Mouse (Mus musculus): ENCODE results near the gene Sin3b. TPM values are rescaled to one million over a fixed set of nuclear protein-coding genes. Genes with fewer than 3 reads are reported as not detected.
A peak's percentile ranks its signal among the peaks of the same experiment; 100 is the strongest.

Sin3b gene
- polyA plus RNA-seq, 1 experiment from 2014 or later: 175 TPM

DNA sequence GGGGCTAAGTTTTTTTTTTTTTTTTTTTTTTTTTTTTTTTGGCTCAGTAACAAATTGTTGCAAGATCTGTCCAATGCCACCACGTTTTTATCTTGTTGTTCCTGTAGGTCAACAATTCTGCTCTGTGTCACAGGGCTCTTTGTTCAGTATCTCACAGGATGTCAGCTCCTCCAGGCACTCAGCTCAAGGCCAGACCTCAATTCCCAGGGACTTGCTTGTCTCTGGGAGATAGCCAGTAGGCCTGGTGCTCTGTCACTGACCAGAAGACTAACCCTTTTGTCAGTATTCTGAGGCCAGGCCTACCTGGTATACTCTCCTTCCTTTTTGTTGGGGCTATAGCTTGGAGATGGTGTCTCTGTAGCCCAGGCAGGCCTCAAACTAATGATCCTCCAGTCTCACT, 2.5 kb upstream of the Sin3b start:
- Histone ChIP-seq H3K9me3 (no peaks in the 10 kb centered on the region), H3K27ac (no peak overlapping the region), H3K27me3 (ENCODE audit: insufficient read depth, poor library complexity, severe bottlenecking) (no peaks in the 10 kb centered on the region), H3K36me3 (peaks cover 10% of the 10 kb centered on the region), H3K4me3 (no peak overlapping the region), H3K4me1 (replicated peaks) (peaks cover 13% of the 10 kb centered on the region)
- 40% methylated on average over 1 of the region's 1 CpGs for WGBS
- DNase-seq (ENCODE audit: low spot score): no peak

DNA sequence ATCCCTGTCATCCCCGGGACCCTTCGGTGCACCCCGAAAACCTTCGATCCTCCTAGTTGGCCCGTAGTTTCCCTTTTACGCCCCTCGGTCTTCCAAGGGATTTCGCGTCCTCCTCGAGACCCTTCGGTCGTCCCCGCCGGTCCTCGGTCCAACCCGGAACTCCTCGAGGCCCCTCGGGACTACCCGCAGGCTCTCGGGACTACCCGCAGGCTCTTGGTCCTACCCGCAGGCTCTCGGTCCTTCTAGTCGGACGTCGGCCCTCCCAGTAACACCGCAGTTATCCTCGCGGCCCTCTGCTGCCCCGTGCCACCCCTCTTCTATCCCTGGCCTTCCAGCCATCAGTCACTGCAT, 541 bp downstream of the Sin3b start:
- peak overlapping the region; percentile 94 for H3K4me3 ChIP-seq
- no peaks in the 10 kb centered on the region for H3K9me3 ChIP-seq
- peak overlapping the region; percentile 97 for H3K27ac ChIP-seq
- H3K27me3 ChIP-seq (ENCODE audit: insufficient read depth, poor library complexity, severe bottlenecking): no peaks in the 10 kb centered on the region
- under 1% methylated on average over 30 of the region's 30 CpGs for WGBS
- peaks cover 41% of the 10 kb centered on the region for H3K36me3 ChIP-seq
- peaks cover 13% of the 10 kb centered on the region for H3K4me1 ChIP-seq (replicated peaks)
- peak; percentile 24 for DNase-seq (ENCODE audit: low spot score)

DNA sequence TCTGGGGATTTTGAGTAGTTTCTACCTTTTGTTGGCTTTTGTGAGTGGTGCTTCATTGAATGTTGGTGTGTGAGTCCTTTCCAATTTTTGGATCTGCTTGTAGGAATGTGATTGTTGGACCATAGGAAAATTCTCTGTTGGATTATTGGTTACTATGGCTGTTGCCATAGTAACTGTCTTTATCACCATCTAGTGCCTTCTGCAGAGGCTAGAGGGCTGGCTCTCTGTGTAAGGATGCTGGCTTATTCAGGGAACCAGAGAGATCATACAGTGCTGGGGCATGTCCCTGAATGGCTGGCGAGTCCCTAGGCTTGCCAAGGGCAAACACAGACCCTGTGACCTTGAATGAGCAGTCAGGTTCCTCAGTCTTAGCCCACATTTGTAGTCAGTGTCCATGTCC, 5.6 kb downstream of the Sin3b start:
- Histone ChIP-seq H3K4me1 (replicated peaks) (peaks cover 12% of the 10 kb centered on the region), H3K4me3 (no peak overlapping the region), H3K27me3 (ENCODE audit: insufficient read depth, poor library complexity, severe bottlenecking) (no peaks in the 10 kb centered on the region), H3K9me3 (no peaks in the 10 kb centered on the region), H3K27ac (no peak overlapping the region), H3K36me3 (peaks cover 88% of the 10 kb centered on the region)
- WGBS: 96% methylated on average over 1 of the region's 1 CpGs
- DNase-seq (ENCODE audit: low spot score): no peak

DNA sequence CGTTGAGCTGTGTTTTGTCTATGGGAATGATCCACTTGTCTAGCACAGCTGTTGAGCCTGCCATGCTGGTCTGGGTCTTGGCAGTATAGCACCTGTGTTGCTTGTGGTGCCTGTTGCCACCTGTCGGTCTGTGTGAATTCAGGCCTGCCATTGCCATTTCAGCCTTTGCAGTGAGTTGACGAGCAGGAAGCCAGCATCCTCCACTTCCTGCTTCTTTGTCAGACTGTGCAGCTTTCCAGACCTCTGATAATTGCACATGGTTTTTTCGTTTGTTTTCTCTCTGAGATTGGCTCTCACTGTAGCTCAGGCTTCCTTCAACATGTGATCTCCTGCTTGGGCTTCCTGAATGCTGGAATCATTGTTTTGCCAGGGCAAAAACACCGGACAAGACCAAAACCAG, 11.9 kb downstream of the Sin3b start:
- no peak overlapping the region for H3K4me3 ChIP-seq
- H3K4me1 ChIP-seq (replicated peaks): no peaks in the 10 kb centered on the region
- peaks cover 99% of the 10 kb centered on the region for H3K36me3 ChIP-seq
- 94% methylated on average over 5 of the region's 5 CpGs for WGBS
- no peak overlapping the region for H3K27ac ChIP-seq
- DNase-seq (ENCODE audit: low spot score): no peak
- no peaks in the 10 kb centered on the region for H3K27me3 ChIP-seq (ENCODE audit: insufficient read depth, poor library complexity, severe bottlenecking)
- H3K9me3 ChIP-seq: no peaks in the 10 kb centered on the region

DNA sequence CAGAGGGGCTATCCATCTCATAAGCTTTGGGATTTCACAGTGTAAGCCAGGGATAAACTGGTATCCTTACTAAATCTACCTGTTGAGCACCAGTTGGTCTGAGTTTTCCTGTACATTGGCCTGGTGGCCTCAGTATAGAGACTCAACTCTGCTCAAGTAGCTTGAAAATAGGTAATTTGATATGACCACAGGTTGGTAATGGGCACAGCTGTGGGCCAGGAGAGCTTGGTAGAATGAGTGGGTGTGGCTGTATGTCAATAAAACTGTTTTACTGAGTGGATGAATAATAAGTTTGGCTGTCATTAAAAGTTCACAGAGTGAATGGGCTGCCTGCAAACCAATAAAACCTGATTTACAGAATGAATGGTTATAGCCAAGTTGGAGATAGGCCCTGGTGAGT, 13.8 kb downstream of the Sin3b start:
- Histone ChIP-seq H3K27ac (no peak overlapping the region), H3K4me3 (no peak overlapping the region), H3K9me3 (no peaks in the 10 kb centered on the region), H3K27me3 (ENCODE audit: insufficient read depth, poor library complexity, severe bottlenecking) (no peaks in the 10 kb centered on the region), H3K4me1 (replicated peaks) (no peaks in the 10 kb centered on the region), H3K36me3 (peaks cover 99% of the 10 kb centered on the region)
- no peak for DNase-seq (ENCODE audit: low spot score)

DNA sequence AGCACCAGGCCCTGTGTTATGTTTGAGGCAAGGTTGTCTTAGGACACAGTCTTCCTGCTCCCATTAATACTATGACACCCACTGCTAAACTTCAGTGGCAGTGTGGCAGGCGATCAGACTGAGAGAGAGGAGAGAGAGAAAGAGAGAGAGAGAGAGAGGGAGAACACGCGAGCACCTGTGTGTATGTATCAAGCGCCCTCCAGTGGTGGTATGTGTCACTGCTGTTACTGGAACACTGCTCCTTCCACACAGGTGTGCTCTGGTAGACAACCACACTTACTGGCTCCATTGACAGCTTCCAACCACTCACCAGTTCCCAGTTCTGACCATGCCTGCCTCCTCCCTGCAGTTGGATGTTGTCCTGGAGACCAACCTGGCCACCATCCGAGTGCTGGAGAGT, 23.0 kb downstream of the Sin3b start:
- Histone ChIP-seq H3K27me3 (ENCODE audit: insufficient read depth, poor library complexity, severe bottlenecking) (no peaks in the 10 kb centered on the region), H3K36me3 (peaks cover 100% of the 10 kb centered on the region), H3K27ac (no peak overlapping the region), H3K4me1 (replicated peaks) (no peaks in the 10 kb centered on the region), H3K9me3 (no peaks in the 10 kb centered on the region), H3K4me3 (no peak overlapping the region)
- 61% methylated on average over 5 of the region's 5 CpGs for WGBS
- peak; percentile 28 for DNase-seq (ENCODE audit: low spot score)

DNA sequence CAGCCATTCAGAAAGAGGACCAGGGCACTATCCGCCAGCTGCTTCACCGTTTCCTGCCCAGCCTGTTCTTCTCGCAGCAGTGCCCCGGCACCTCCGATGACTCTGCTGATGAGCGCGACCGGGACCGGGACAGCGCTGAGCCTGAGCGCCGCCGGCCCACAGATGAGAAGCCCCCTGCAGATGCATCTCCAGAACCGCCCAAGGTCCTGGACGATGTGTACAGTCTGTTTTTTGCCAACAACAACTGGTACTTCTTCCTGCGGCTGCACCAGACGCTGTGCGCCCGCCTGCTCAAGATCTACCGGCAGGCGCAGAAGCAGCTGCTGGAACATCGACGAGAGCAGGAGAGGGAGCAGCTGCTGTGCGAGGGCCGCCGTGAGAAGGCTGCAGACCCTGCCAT, 26.8 kb downstream of the Sin3b start:
- no peak overlapping the region for H3K27ac ChIP-seq
- H3K4me1 ChIP-seq (replicated peaks): no peaks in the 10 kb centered on the region
- H3K27me3 ChIP-seq (ENCODE audit: insufficient read depth, poor library complexity, severe bottlenecking): no peaks in the 10 kb centered on the region
- WGBS: 94% methylated on average over 26 of the region's 26 CpGs
- no peak for DNase-seq (ENCODE audit: low spot score)
- H3K4me3 ChIP-seq: no peak overlapping the region
- no peaks in the 10 kb centered on the region for H3K9me3 ChIP-seq
- H3K36me3 ChIP-seq: peaks cover 99% of the 10 kb centered on the region

DNA sequence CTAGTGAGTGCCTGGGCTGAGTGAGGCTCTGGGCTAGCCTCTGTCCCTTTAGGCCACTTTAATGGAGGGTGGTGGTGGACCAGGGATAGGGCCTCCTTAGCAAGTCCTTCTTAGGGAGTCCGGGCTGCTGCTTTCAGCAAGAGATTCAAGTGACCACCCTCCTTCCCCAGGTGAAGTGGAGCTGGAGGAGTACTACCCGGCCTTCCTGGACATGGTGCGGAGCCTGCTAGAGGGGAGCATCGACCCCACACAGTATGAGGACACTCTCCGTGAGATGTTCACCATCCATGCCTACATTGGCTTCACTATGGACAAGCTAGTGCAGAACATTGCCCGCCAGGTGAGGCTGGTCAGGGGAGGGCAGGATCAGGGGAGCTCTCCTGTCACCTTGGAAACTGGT, 27.2 kb downstream of the Sin3b start:
- H3K4me3 ChIP-seq: no peak overlapping the region
- H3K27me3 ChIP-seq (ENCODE audit: insufficient read depth, poor library complexity, severe bottlenecking): no peaks in the 10 kb centered on the region
- H3K36me3 ChIP-seq: peaks cover 96% of the 10 kb centered on the region
- no peak for DNase-seq (ENCODE audit: low spot score)
- no peaks in the 10 kb centered on the region for H3K9me3 ChIP-seq
- H3K4me1 ChIP-seq (replicated peaks): no peaks in the 10 kb centered on the region
- 94% methylated on average over 6 of the region's 6 CpGs for WGBS
- no peak overlapping the region for H3K27ac ChIP-seq

DNA sequence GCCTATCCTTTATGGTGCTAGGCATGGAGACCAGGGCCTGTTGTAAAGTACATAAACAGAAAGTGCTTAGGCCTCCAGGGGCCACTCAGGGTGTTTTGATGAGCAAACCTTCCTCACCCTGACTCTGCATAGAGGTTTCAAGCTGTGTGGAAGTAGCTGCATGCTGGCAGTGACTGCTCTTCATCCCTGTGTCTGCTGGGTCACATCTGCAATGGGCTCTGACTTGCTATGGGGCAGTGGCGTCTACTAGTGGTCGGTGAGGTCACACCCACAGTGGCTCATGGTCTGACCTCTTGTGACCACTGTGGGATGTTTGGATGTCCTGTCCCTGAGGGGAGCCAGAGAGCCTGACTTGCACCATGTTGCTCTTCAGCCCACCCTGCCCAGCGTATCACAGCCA, 28.0 kb downstream of the Sin3b start:
- Histone ChIP-seq H3K27ac (no peak overlapping the region), H3K4me1 (replicated peaks) (no peaks in the 10 kb centered on the region), H3K27me3 (ENCODE audit: insufficient read depth, poor library complexity, severe bottlenecking) (no peaks in the 10 kb centered on the region), H3K36me3 (peaks cover 96% of the 10 kb centered on the region), H3K9me3 (no peaks in the 10 kb centered on the region), H3K4me3 (no peak overlapping the region)
- no peak for DNase-seq (ENCODE audit: low spot score)
- 83% methylated on average over 3 of the region's 3 CpGs for WGBS

DNA sequence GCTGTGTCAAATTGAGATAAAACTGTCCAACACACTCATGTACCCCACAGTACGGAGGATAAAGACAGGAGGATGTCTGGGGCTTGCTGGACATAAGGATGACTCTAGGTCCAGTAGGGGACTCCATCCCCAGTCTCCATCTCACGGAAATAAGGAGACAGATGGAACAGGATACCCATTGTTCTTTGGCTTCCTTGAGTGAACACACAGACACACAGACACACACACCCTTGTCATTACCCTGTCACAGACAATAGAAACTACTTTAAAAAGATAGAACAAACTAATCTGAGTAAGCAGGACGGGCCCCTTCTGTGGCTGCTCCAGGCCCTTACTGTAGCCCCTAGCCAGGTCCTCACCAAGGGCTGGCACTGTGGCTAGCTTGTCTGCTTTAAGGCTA, 29.2 kb downstream of the Sin3b start:
- WGBS: 85% methylated on average over 3 of the region's 3 CpGs
- Histone ChIP-seq H3K4me1 (replicated peaks) (no peaks in the 10 kb centered on the region), H3K4me3 (no peak overlapping the region), H3K27ac (no peak overlapping the region), H3K36me3 (peaks cover 96% of the 10 kb centered on the region), H3K27me3 (ENCODE audit: insufficient read depth, poor library complexity, severe bottlenecking) (no peaks in the 10 kb centered on the region), H3K9me3 (no peaks in the 10 kb centered on the region)
- DNase-seq (ENCODE audit: low spot score): peak; percentile 1

DNA sequence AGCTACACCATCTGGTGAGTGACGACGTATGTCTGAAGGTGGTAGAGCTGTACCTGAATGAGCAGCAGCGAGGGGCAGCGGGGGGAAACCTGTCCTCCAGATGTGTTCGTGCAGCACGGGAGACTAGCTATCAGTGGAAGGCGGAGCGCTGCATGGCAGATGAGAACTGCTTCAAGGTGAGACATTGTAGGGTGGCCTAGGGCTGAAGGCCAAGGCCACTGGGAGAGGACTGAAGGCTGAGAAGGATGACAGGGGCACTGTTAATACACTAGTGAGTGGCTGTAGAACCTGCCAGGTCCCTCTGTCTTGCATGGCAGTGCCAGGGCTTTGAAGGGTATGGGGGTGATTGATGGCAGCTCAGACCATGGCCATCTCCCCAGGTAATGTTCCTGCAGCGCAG, 30.1 kb downstream of the Sin3b start:
- peak; percentile 1 for DNase-seq (ENCODE audit: low spot score)
- Histone ChIP-seq H3K4me1 (replicated peaks) (no peaks in the 10 kb centered on the region), H3K9me3 (no peaks in the 10 kb centered on the region), H3K4me3 (no peak overlapping the region), H3K36me3 (peaks cover 96% of the 10 kb centered on the region), H3K27me3 (ENCODE audit: insufficient read depth, poor library complexity, severe bottlenecking) (no peaks in the 10 kb centered on the region), H3K27ac (no peak overlapping the region)
- WGBS: 96% methylated on average over 9 of the region's 9 CpGs

DNA sequence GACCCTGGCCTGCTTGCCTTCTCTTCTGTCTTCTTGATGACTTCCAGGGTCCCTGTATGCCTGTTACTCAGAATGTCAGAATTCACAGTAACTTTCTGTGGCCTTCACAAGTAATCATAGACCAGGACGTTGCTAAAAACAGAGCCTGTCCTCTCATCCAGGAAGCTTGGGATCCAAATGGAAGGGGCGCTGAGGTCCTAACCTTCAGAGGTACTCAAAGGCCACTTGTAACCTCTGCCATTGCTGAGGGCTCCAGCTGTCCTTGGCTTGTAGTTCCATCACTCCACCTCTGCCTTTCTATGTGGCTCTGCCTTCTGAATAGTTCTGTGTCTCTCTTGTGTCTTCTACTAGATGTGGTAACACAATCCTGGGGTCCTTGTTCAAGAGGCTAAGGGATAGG, 30.7 kb downstream of the Sin3b start:
- Histone ChIP-seq H3K27ac (no peak overlapping the region), H3K4me3 (no peak overlapping the region), H3K27me3 (ENCODE audit: insufficient read depth, poor library complexity, severe bottlenecking) (no peaks in the 10 kb centered on the region), H3K4me1 (replicated peaks) (no peaks in the 10 kb centered on the region), H3K9me3 (no peaks in the 10 kb centered on the region), H3K36me3 (peaks cover 96% of the 10 kb centered on the region)
- WGBS: 91% methylated on average over 2 of the region's 2 CpGs
- no peak for DNase-seq (ENCODE audit: low spot score)

DNA sequence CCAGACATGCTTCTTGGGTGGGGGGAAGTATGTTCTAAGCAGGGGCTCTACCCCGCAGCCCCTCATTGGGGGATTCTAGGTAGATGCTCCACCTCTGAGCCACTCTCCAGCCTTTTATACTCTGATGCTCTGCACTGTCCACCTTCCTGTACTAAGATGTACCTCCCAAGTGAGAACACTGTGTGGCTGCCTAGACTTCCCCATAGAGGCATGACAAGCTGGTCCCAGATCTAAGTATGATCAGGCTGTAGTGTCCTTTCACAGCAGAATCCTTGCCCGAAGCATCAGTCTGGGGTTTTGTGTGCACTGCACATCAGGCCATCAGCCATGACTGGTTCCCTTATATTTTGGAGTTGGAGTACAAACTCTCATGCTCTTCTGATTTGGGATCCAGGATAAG, 32.9 kb downstream of the Sin3b start:
- DNase-seq (ENCODE audit: low spot score): peak; percentile 1
- Histone ChIP-seq H3K27ac (no peak overlapping the region), H3K36me3 (peaks cover 84% of the 10 kb centered on the region), H3K4me3 (no peak overlapping the region), H3K27me3 (ENCODE audit: insufficient read depth, poor library complexity, severe bottlenecking) (no peaks in the 10 kb centered on the region), H3K4me1 (replicated peaks) (no peaks in the 10 kb centered on the region), H3K9me3 (no peaks in the 10 kb centered on the region)
- 91% methylated on average over 2 of the region's 2 CpGs for WGBS

DNA sequence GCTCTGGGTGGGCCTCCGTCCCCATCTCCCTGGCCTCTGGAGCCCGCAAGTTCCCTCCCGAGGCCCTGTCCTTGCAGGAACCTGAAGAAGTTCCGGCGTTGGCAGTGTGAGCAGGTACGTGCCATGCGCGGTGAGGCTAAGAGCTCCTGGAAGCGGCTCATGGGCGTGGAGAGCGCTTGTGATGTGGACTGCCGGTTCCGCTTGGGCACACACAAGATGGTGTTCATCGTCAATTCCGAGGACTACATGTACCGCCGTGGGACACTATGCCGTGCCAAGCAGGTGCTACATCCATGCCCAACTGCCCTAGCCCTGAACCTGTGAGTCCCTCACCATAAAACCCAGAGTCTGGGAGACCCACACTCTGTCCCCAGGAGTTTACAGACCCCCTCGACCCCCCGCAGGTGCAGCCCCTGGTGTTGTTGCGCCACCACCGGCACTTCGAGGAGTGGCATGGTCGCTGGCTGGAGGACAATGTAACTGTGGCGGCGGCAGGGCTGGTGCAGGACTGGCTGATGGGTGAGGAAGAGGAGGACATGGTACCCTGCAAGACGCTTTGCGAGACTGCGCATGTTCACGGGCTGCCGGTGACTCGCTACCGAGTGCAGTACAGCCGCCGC, 33.8 kb downstream of the Sin3b start:
- no peak overlapping the region for H3K27ac ChIP-seq
- no peaks in the 10 kb centered on the region for H3K9me3 ChIP-seq
- H3K4me1 ChIP-seq (replicated peaks): no peaks in the 10 kb centered on the region
- DNase-seq (ENCODE audit: low spot score): no peak
- H3K36me3 ChIP-seq: peaks cover 75% of the 10 kb centered on the region
- 96% methylated on average over 35 of the region's 35 CpGs for WGBS
- no peak overlapping the region for H3K4me3 ChIP-seq
- H3K27me3 ChIP-seq (ENCODE audit: insufficient read depth, poor library complexity, severe bottlenecking): no peaks in the 10 kb centered on the region
